Mouse (Mus musculus) cerebellum, postnatal 14 days (tissue): ENCODE results near the gene Epb41.

Experiments
- DNase-seq, 2 experiments: peaks; one replicate each; pipeline ENCODE4 v3.0.0; 2021; ENCODE audit warnings: mixed read lengths in 2 of 2

The Epb41 gene

GRCm38 (mm10) chr4:131918711-131919500 lies 156.2 kb downstream of the Epb41 start:
- DNase-seq, result no peak

GRCm38 (mm10) chr4:131918026-131918533 lies 157.0 kb downstream of the Epb41 start:
- DNase-seq, result no peak

GRCm38 (mm10) chr4:131917010-131917555 lies 158.0 kb downstream of the Epb41 start:
- no peak for DNase-seq

- peak; percentile 71 to 83 for DNase-seq
Observed at GRCm38 (mm10) chr4:131916425-131916824, 158.7 kb downstream of the Epb41 start.

GRCm38 (mm10) chr4:131915821-131916328 lies 159.2 kb downstream of the Epb41 start:
- DNase-seq, result no peak

- DNase-seq, result no peak
Observed at GRCm38 (mm10) chr4:131914891-131915469, 160.1 kb downstream of the Epb41 start.

GRCm38 (mm10) chr4:131914046-131914643 lies 161.0 kb downstream of the Epb41 start:
- DNase-seq, result no peak

- no peak for DNase-seq
Observed at GRCm38 (mm10) chr4:131913526-131913925, 161.6 kb downstream of the Epb41 start.

GRCm38 (mm10) chr4:131911521-131911920 lies 163.6 kb downstream of the Epb41 start:
- DNase-seq, result no peak

GRCm38 (mm10) chr4:131910237-131910994 lies 164.7 kb downstream of the Epb41 start:
- no peak for DNase-seq

GRCm38 (mm10) chr4:131907912-131908311 lies 167.2 kb downstream of the Epb41 start:
- DNase-seq, result no peak

- no peak for DNase-seq
Observed at GRCm38 (mm10) chr4:131906423-131906822, 168.7 kb downstream of the Epb41 start.

GRCm38 (mm10) chr4:131904478-131904877 lies 170.6 kb downstream of the Epb41 start:
- peak; percentile 66 to 71 for DNase-seq

- no peak for DNase-seq
Observed at GRCm38 (mm10) chr4:131901090-131901489, 174.0 kb downstream of the Epb41 start.

- DNase-seq, result peak; percentile 59 to 71
Observed at GRCm38 (mm10) chr4:131899180-131899554, 176.0 kb downstream of the Epb41 start.

GRCm38 (mm10) chr4:131898503-131899179 lies 176.5 kb downstream of the Epb41 start:
- no peak for DNase-seq

GRCm38 (mm10) chr4:131897787-131898186 lies 177.3 kb downstream of the Epb41 start:
- no peak for DNase-seq

GRCm38 (mm10) chr4:131897109-131897508 lies 178.0 kb downstream of the Epb41 start:
- DNase-seq, result no peak

- no peak for DNase-seq
Observed at GRCm38 (mm10) chr4:131890692-131891091, 184.4 kb downstream of the Epb41 start.

- no peak for DNase-seq
Observed at GRCm38 (mm10) chr4:131888564-131888963, 186.6 kb downstream of the Epb41 start.

- no peak for DNase-seq
Observed at GRCm38 (mm10) chr4:131885376-131885775, 189.7 kb downstream of the Epb41 start.

- no peak for DNase-seq
Observed at GRCm38 (mm10) chr4:131883571-131883970, 191.6 kb downstream of the Epb41 start.
